Mouse (Mus musculus) G1E-ER4 (cell line): ENCODE results near the gene Ubr7. TPM values are rescaled to one million over a fixed set of nuclear protein-coding genes. Genes with fewer than 3 reads are reported as not detected.

Experiments used
- GATA1 ChIP-seq: IDR thresholded peaks from one replicate; pipeline ENCODE4 v1.8.0; 2012; ENCODE audit warnings: low read length, inconsistent platforms
- polyA plus RNA-seq: library from polyadenylated mRNA; stranded (reverse); fragments of >175 nt; gene quantifications from 2 replicates; pipeline ENCODE4 v1.2.3, GENCODE M21; 2012

Ubr7 gene
- polyA plus RNA-seq = 32.6 and 47.1 TPM in 2 replicates

- no peak for TF ChIP-seq GATA1
Measured at GRCm38 (mm10) chr12:102757689-102758402, at the start of gene Ubr7, which contains the start of the genes Gm28051 and Gon7. Ubr7 (plus strand) TSS chr12:102757967. Gm28051 (minus strand) TSS chr12:102757765. Gon7 (minus strand) TSS chr12:102757803.

GRCm38 (mm10) chr12:102708220-102708619 lies 49.5 kb upstream of the Ubr7 start:
- TF ChIP-seq GATA1 = no peak

GRCm38 (mm10) chr12:102709896-102710295 lies 47.9 kb upstream of the Ubr7 start:
- no peak for TF ChIP-seq GATA1

GRCm38 (mm10) chr12:102710851-102711375 lies 46.9 kb upstream of the Ubr7 start:
- TF ChIP-seq GATA1 = no peak

- TF ChIP-seq GATA1 = no peak
Measured at GRCm38 (mm10) chr12:102713153-102713865, 44.5 kb upstream of the Ubr7 start.

GRCm38 (mm10) chr12:102714116-102714515 lies 43.7 kb upstream of the Ubr7 start:
- no peak for TF ChIP-seq GATA1

- no peak for TF ChIP-seq GATA1
Measured at GRCm38 (mm10) chr12:102714654-102715395, 42.9 kb upstream of the Ubr7 start.

GRCm38 (mm10) chr12:102719552-102720315 lies 38.0 kb upstream of the Ubr7 start:
- no peak for TF ChIP-seq GATA1

- TF ChIP-seq GATA1 = no peak
Measured at GRCm38 (mm10) chr12:102722451-102722850, 35.3 kb upstream of the Ubr7 start.

GRCm38 (mm10) chr12:102722966-102723365 lies 34.8 kb upstream of the Ubr7 start:
- no peak for TF ChIP-seq GATA1

- TF ChIP-seq GATA1 = no peak
Measured at GRCm38 (mm10) chr12:102723861-102724260, 33.9 kb upstream of the Ubr7 start.

GRCm38 (mm10) chr12:102725146-102725545 lies 32.6 kb upstream of the Ubr7 start:
- TF ChIP-seq GATA1 = no peak

- TF ChIP-seq GATA1 = no peak
Measured at GRCm38 (mm10) chr12:102725761-102726175, 32.0 kb upstream of the Ubr7 start.

GRCm38 (mm10) chr12:102729855-102730797 lies 27.6 kb upstream of the Ubr7 start:
- TF ChIP-seq GATA1 = no peak
